Mouse (Mus musculus): Measurements from ENCODE around the gene Stx1b. TPM values are rescaled to one million over a fixed set of nuclear protein-coding genes. Genes with fewer than 3 reads are reported as not detected.
"Not testable (repeated sequence)": the region's sequence is repeated elsewhere in the genome, so short reads cannot be mapped to it uniquely, and the experiment has no call there.

Stx1b gene
- total and polyA plus RNA-seq, 3 experiments: 0.15 to 0.56 TPM; not detected in 1

DNA sequence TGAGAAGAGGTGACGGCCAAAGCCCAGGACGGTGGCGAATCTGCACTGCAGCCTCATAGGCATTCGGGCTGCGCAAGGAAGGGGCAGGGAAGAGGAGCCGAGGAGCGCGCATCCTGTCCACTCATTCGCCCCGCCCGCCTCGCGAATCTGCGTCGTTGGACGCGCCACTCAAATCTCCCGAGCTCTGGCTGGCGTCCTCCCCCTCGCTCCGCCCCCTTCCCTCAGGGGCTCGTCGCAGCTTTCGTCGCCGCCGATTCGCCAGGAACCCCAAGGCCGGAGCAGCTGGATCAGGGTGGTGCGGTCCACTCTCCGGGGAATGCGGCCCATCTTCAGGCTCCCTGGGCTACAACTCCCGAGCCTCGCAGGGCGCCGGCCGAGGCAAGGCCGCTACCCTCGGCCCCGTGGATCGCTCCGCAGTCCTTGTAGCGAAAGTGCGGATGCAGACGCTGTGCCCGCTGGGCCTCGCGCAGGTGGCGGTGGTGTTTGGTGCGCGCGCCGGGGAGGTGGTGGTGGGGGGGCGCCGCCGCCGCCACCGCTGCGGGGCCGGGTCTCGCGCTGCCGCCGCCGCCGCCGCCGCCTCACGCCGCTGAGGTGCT is 47.4 kb downstream of the Stx1b start (continued):
- 0 out of 2 replicates have a peak, but pooled peaks have one; percentile 21 for TF ChIP-seq ELF1 (IDR thresholded peaks at IDR 0.05; ENCODE audit: low read depth, low read length)
- TF ChIP-seq BHLHE40 (IDR thresholded peaks at IDR 0.05; ENCODE audit: borderline replicate concordance, low read depth, low read length): peak; percentile 68

GRCm38 (mm10) chr7:127776426-127776825 is 47.9 kb downstream of the Stx1b start, which contains the start of gene Setd1a:
Gene Setd1a, plus strand, starts transcription at chr7:127776670.
- Histone ChIP-seq H3K27me3 (ENCODE audit: control insufficient read depth in 1 of 2, insufficient read depth in 2 of 2, low read length in 2 of 2) (no peaks in the 10 kb centered on the region), H3K4me3 (ENCODE audit: control insufficient read depth in 1 of 2, insufficient read depth in 1 of 2, low read depth in 2 of 2, low read length in 2 of 2) (peak within 1 kb of the TSS; percentile 59 to 83), H3K4me1 (ENCODE audit: control insufficient read depth in 1 of 2, insufficient read depth in 2 of 2, low read length in 2 of 2) (peaks cover 0 to 15% of the 10 kb centered on the region in 2 experiments; a peak in 3 of 4 replicates), H3K27ac (ENCODE audit: control insufficient read depth, low read depth, low read length) (peak within 1 kb of the TSS; percentile 87), H3K79me2 (ENCODE audit: control insufficient read depth, insufficient read depth, low read length, poor library complexity) (peaks cover 19% of the 10 kb centered on the region), H3K9me3 (replicated peaks; ENCODE audit: insufficient read depth, low read length) (no peaks in the 10 kb centered on the region), H3K9ac (ENCODE audit: control insufficient read depth, low read depth, low read length, poor library complexity, severe bottlenecking) (peak within 1 kb of the TSS; percentile 95), H3K36me3 (ENCODE audit: control insufficient read depth in 1 of 2, insufficient read depth in 2 of 2, low read length in 2 of 2) (peaks cover 18 to 34% of the 10 kb centered on the region in 2 experiments)
- TF ChIP-seq ZC3H11A (IDR thresholded peaks at IDR 0.05; ENCODE audit: low read depth, low read length) (peak; percentile 66), ZNF384 (IDR thresholded peaks at IDR 0.05; ENCODE audit: low read depth, low read length) (peak; percentile 44; the same call in 1 of the 2 replicates), ZMIZ1 (IDR thresholded peaks at IDR 0.05; ENCODE audit: low read depth, low read length) (0 out of 2 replicates have a peak, but pooled peaks have one; percentile 38), MAFK (IDR thresholded peaks at IDR 0.05; ENCODE audit: borderline replicate concordance, low read depth, low read length) (no peak), ELF1 (IDR thresholded peaks at IDR 0.05; ENCODE audit: low read depth, low read length) (peak; percentile 18; the same call in 1 of the 2 replicates), E2F4 (IDR thresholded peaks at IDR 0.05; ENCODE audit: borderline replicate concordance, low read depth, low read length) (0 out of 2 replicates have a peak, but pooled peaks have one; percentile 16), GATA1 (IDR thresholded peaks at IDR 0.05; ENCODE audit: low read depth, low read length) (no peak), NELFE (IDR thresholded peaks at IDR 0.05; ENCODE audit: low read depth, low read length) (peak; percentile 36), CHD2 (IDR thresholded peaks at IDR 0.05; ENCODE audit: low read length) (no peak), SIN3A (IDR thresholded peaks at IDR 0.05; ENCODE audit: low read length) (0 out of 2 replicates have a peak, but pooled peaks have one; percentile 11), POLR2A (IDR thresholded peaks at IDR 0.05; ENCODE audit: control insufficient read depth in 1 of 2, insufficient read depth in 1 of 2, low read depth in 1 of 2, low read length in 2 of 2, poor library complexity in 1 of 2) (peak in 1 of 2 experiments; percentile 59; a peak in 2 of 4 replicates), TBP (IDR thresholded peaks at IDR 0.05; ENCODE audit: low read depth, low read length) (0 out of 2 replicates have a peak, but pooled peaks have one; percentile 20)
- peak; percentile 88 for DNase-seq (ENCODE audit: low read depth, low spot score)

DNA sequence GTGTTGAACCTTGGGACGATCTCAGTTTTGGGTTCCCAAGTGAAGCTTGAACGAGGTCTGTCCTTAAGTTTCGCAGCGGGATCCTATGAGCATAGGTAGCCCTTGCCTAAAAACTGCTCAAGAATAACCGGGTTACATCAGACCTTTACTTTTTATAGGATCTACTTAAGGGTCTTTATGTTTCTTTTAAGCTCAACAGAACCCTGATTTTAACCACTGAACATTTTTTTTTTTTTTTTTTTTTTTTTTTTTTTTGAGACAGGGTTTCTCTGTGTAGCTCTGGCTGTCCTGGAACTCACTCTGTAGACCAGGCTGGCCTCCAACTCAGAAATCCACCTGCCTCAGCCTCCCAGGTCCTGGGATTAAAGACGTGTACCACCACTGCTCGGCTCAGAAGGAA is 48.5 kb downstream of the Stx1b start:
- H3K36me3 ChIP-seq (ENCODE audit: control insufficient read depth in 1 of 2, insufficient read depth in 2 of 2, low read length in 2 of 2): peaks cover 16 to 39% of the 10 kb centered on the region in 2 experiments
- DNase-seq (ENCODE audit: low read depth, low spot score); H3K27me3 ChIP-seq (ENCODE audit: control insufficient read depth in 1 of 2, insufficient read depth in 2 of 2, low read length in 2 of 2); H3K9me3 ChIP-seq (replicated peaks; ENCODE audit: insufficient read depth, low read length): not testable (repeated sequence)
- peaks cover 21% of the 10 kb centered on the region for H3K79me2 ChIP-seq (ENCODE audit: control insufficient read depth, insufficient read depth, low read length, poor library complexity)
- H3K4me1 ChIP-seq (ENCODE audit: control insufficient read depth in 1 of 2, insufficient read depth in 2 of 2, low read length in 2 of 2): peaks cover 0 to 21% of the 10 kb centered on the region in 2 experiments; a peak in 3 of 4 replicates
- TF ChIP-seq ZNF384 (IDR thresholded peaks at IDR 0.05; ENCODE audit: low read depth, low read length): peak; percentile 59
- H3K9ac ChIP-seq (ENCODE audit: control insufficient read depth, low read depth, low read length, poor library complexity, severe bottlenecking): peak overlapping the region; percentile 95
- H3K4me3 ChIP-seq (ENCODE audit: control insufficient read depth in 1 of 2, insufficient read depth in 1 of 2, low read depth in 2 of 2, low read length in 2 of 2): peak overlapping the region; percentile 59 to 83
- H3K27ac ChIP-seq (ENCODE audit: control insufficient read depth, low read depth, low read length): peak overlapping the region; percentile 87

Data from MEL (cell line).